Mouse (Mus musculus) MEL (cell line): Measurements from ENCODE around the gene Usp11. TPM values are rescaled to one million over a fixed set of nuclear protein-coding genes. Genes with fewer than 3 reads are reported as not detected.

ENCODE experiments used
- DNase-seq: peaks from one replicate; pipeline ENCODE4 v3.0.0; 2011; ENCODE audit warnings: low read depth, low spot score
- H3K27ac ChIP-seq: 2 replicates; pipeline ENCODE4 v1.5.1; 2012; ENCODE audit warnings: low read depth, mild to moderate bottlenecking, control low read depth, low read length, moderate library complexity; ENCODE audit not compliant: control insufficient read depth
- H3K27me3 ChIP-seq, 2 experiments: fragments of 150-350 bp in 1 of 2; sonication (generic) in 1 of 2; 2 replicates each; pipeline ENCODE4 v1.6.1; 2012; ENCODE audit warnings: low read length in 2 of 2, mild to moderate bottlenecking in 2 of 2, improper control_type of control experiment in 1 of 2, moderate library complexity in 1 of 2; ENCODE audit not compliant: insufficient read depth in 2 of 2, control insufficient read depth in 1 of 2
- H3K36me3 ChIP-seq, 2 experiments: 2 replicates each; pipeline ENCODE4 v1.6.1; 2012 to 2014; ENCODE audit warnings: low read length in 2 of 2, improper control_type of control experiment in 1 of 2, inconsistent platforms in 1 of 2, mild to moderate bottlenecking in 1 of 2; ENCODE audit not compliant: insufficient read depth in 2 of 2, control insufficient read depth in 1 of 2
- H3K4me1 ChIP-seq, 2 experiments: fragments of 150-350 bp in 1 of 2; sonication (generic) in 1 of 2; 2 replicates each; pipeline ENCODE4 v1.6.1; 2012; ENCODE audit warnings: low read length in 2 of 2, improper control_type of control experiment in 1 of 2, mild to moderate bottlenecking in 1 of 2; ENCODE audit not compliant: insufficient read depth in 2 of 2, control insufficient read depth in 1 of 2
- H3K4me3 ChIP-seq, 2 experiments: fragments of 150-350 bp in 1 of 2; sonication (generic) in 1 of 2; 2 replicates each; pipeline ENCODE4 v1.5.1; 2012; ENCODE audit warnings: low read depth in 2 of 2, low read length in 2 of 2, mild to moderate bottlenecking in 2 of 2, moderate library complexity in 2 of 2, control low read depth in 1 of 2, improper control_type of control experiment in 1 of 2; ENCODE audit not compliant: control insufficient read depth in 1 of 2, insufficient read depth in 1 of 2
- H3K79me2 ChIP-seq: 2 replicates; pipeline ENCODE4 v1.6.1; 2012; ENCODE audit warnings: mild to moderate bottlenecking, low read length, moderate library complexity; ENCODE audit not compliant: control insufficient read depth, poor library complexity, insufficient read depth
- H3K9ac ChIP-seq: 2 replicates; pipeline ENCODE4 v1.6.1; 2012; ENCODE audit warnings: low read depth, mild to moderate bottlenecking, control low read depth, low read length, moderate library complexity; ENCODE audit not compliant: control insufficient read depth, poor library complexity, severe bottlenecking
- H3K9me3 ChIP-seq: fragments of 150-350 bp; sonication (generic); replicated peaks from 2 replicates; pipeline ENCODE4 v1.6.1; 2012; ENCODE audit warnings: mild to moderate bottlenecking, low read length, improper control_type of control experiment, moderate library complexity; ENCODE audit not compliant: insufficient read depth
- BHLHE40 ChIP-seq: IDR thresholded peaks from 2 replicates; pipeline ENCODE4 v1.6.1; 2012; ENCODE audit warnings: low read depth, mild to moderate bottlenecking, inconsistent platforms, low read length, improper control_type of control experiment, borderline replicate concordance
- CHD1 ChIP-seq: IDR thresholded peaks from 2 replicates; pipeline ENCODE4 v1.6.1; 2012; ENCODE audit warnings: low read depth, mild to moderate bottlenecking, inconsistent platforms, low read length, improper control_type of control experiment
- CHD2 ChIP-seq: IDR thresholded peaks from 2 replicates; pipeline ENCODE4 v1.6.1; 2011; ENCODE audit warnings: low read length, improper control_type of control experiment
- CTCF ChIP-seq, 3 experiments: IDR thresholded peaks in 2 of 3; conservative IDR thresholded peaks in 1 of 3; 2 replicates each; pipeline ENCODE4 v1.5.1; 2011 to 2012; ENCODE audit warnings: low read length in 3 of 3, low read depth in 2 of 3, mild to moderate bottlenecking in 2 of 3, improper control_type of control experiment in 1 of 3, inconsistent platforms in 1 of 3, mixed read lengths in 1 of 3, moderate library complexity in 1 of 3; ENCODE audit not compliant: control insufficient read depth in 1 of 3, insufficient read depth in 1 of 3, poor library complexity in 1 of 3, severe bottlenecking in 1 of 3
- E2F4 ChIP-seq: IDR thresholded peaks from 2 replicates; pipeline ENCODE4 v1.6.1; 2011; ENCODE audit warnings: low read depth, low read length, improper control_type of control experiment, borderline replicate concordance
- ELF1 ChIP-seq: IDR thresholded peaks from 2 replicates; pipeline ENCODE4 v1.6.1; 2014; ENCODE audit warnings: low read depth, mild to moderate bottlenecking, inconsistent platforms, low read length, improper control_type of control experiment, moderate library complexity
- EP300 ChIP-seq, 2 experiments: IDR thresholded peaks; 2 replicates each; pipeline ENCODE4 v1.6.1; 2011; ENCODE audit warnings: improper control_type of control experiment in 2 of 2, low read length in 2 of 2, low read depth in 1 of 2, mild to moderate bottlenecking in 1 of 2
- GABPA ChIP-seq: IDR thresholded peaks from 2 replicates; pipeline ENCODE4 v1.6.1; 2012; ENCODE audit warnings: low read depth, mild to moderate bottlenecking, inconsistent platforms, low read length, improper control_type of control experiment, moderate library complexity
- GATA1 ChIP-seq: IDR thresholded peaks from 2 replicates; pipeline ENCODE4 v1.6.1; 2011; ENCODE audit warnings: low read depth, low read length, improper control_type of control experiment
- HCFC1 ChIP-seq: IDR thresholded peaks from 2 replicates; pipeline ENCODE4 v1.6.1; 2012; ENCODE audit warnings: low read depth, mild to moderate bottlenecking, inconsistent platforms, low read length, improper control_type of control experiment, moderate library complexity
- KAT2A ChIP-seq: conservative IDR thresholded peaks from 2 replicates; pipeline ENCODE4 v1.6.1; 2012; ENCODE audit warnings: low read depth, low read length, improper control_type of control experiment, inconsistent platforms
- MAFK ChIP-seq: IDR thresholded peaks from 2 replicates; pipeline ENCODE4 v1.6.1; 2011; ENCODE audit warnings: low read depth, mild to moderate bottlenecking, low read length, improper control_type of control experiment, borderline replicate concordance
- MAZ ChIP-seq: IDR thresholded peaks from 2 replicates; pipeline ENCODE4 v1.6.1; 2012; ENCODE audit warnings: low read depth, mild to moderate bottlenecking, inconsistent platforms, low read length, improper control_type of control experiment
- MEF2A ChIP-seq: IDR thresholded peaks from 2 replicates; pipeline ENCODE4 v1.6.1; 2014; ENCODE audit warnings: low read depth, mild to moderate bottlenecking, inconsistent platforms, low read length, improper control_type of control experiment; ENCODE audit not compliant: poor library complexity, insufficient replicate concordance, severe bottlenecking; ENCODE audit errors: extremely low read depth
- MYB ChIP-seq: IDR thresholded peaks from 2 replicates; pipeline ENCODE4 v1.6.1; 2011; ENCODE audit warnings: mild to moderate bottlenecking, low read depth, low read length, improper control_type of control experiment
- MYC ChIP-seq: IDR thresholded peaks from 2 replicates; pipeline ENCODE4 v1.6.1; 2011; ENCODE audit warnings: low read depth, mild to moderate bottlenecking, low read length, improper control_type of control experiment, moderate library complexity
- NELFE ChIP-seq: IDR thresholded peaks from 2 replicates; pipeline ENCODE4 v1.6.1; 2011; ENCODE audit warnings: low read depth, low read length, improper control_type of control experiment
- NRF1 ChIP-seq: IDR thresholded peaks from 2 replicates; pipeline ENCODE4 v1.6.1; 2014; ENCODE audit warnings: low read depth, mild to moderate bottlenecking, inconsistent platforms, low read length, improper control_type of control experiment, moderate library complexity; ENCODE audit not compliant: poor library complexity, insufficient read depth, severe bottlenecking
- POLR2A ChIP-seq, 2 experiments: IDR thresholded peaks; 2 replicates each; pipeline ENCODE4 v1.6.1; 2011 to 2012; ENCODE audit warnings: low read length in 2 of 2, mild to moderate bottlenecking in 2 of 2, control low read depth in 1 of 2, improper control_type of control experiment in 1 of 2, low read depth in 1 of 2, moderate library complexity in 1 of 2; ENCODE audit not compliant: control insufficient read depth in 1 of 2, insufficient read depth in 1 of 2, poor library complexity in 1 of 2
- POLR2AphosphoS2 ChIP-seq: IDR thresholded peaks from 2 replicates; pipeline ENCODE4 v1.6.1; 2011; ENCODE audit warnings: low read length, improper control_type of control experiment
- POLR2AphosphoS5 ChIP-seq: IDR thresholded peaks from 2 replicates; pipeline ENCODE4 v1.6.1; 2012; ENCODE audit warnings: low read depth, borderline replicate concordance, mild to moderate bottlenecking, inconsistent platforms, low read length, moderate library complexity, mixed read lengths
- SIN3A ChIP-seq: IDR thresholded peaks from 2 replicates; pipeline ENCODE4 v1.6.1; 2012; ENCODE audit warnings: low read length, improper control_type of control experiment, inconsistent platforms
- SMC3 ChIP-seq: IDR thresholded peaks from 2 replicates; pipeline ENCODE4 v1.6.1; 2011; ENCODE audit warnings: low read depth, low read length, improper control_type of control experiment
- TBP ChIP-seq: IDR thresholded peaks from 2 replicates; pipeline ENCODE4 v1.8.0; 2011; ENCODE audit warnings: low read depth, low read length, improper control_type of control experiment
- TCF12 ChIP-seq: IDR thresholded peaks from 2 replicates; pipeline ENCODE4 v1.6.1; 2014; ENCODE audit warnings: low read depth, mild to moderate bottlenecking, inconsistent platforms, low read length, improper control_type of control experiment, moderate library complexity
- UBTF ChIP-seq: IDR thresholded peaks from 2 replicates; pipeline ENCODE4 v1.6.1; 2012; ENCODE audit warnings: low read depth, mild to moderate bottlenecking, inconsistent platforms, low read length, improper control_type of control experiment, moderate library complexity, borderline replicate concordance; ENCODE audit not compliant: insufficient read depth
- ZC3H11A ChIP-seq: IDR thresholded peaks from 2 replicates; pipeline ENCODE4 v1.6.1; 2012; ENCODE audit warnings: low read depth, mild to moderate bottlenecking, inconsistent platforms, low read length, improper control_type of control experiment
- ZMIZ1 ChIP-seq: IDR thresholded peaks from 2 replicates; pipeline ENCODE4 v1.6.1; 2012; ENCODE audit warnings: low read depth, mild to moderate bottlenecking, inconsistent platforms, low read length, improper control_type of control experiment, moderate library complexity
- ZNF384 ChIP-seq: IDR thresholded peaks from 2 replicates; pipeline ENCODE4 v1.6.1; 2012; ENCODE audit warnings: low read depth, mild to moderate bottlenecking, inconsistent platforms, low read length, improper control_type of control experiment
- polyA plus RNA-seq, 2 experiments: library from polyadenylated mRNA; stranded (reverse) in 1 of 2; unstranded in 1 of 2; fragments of >175 nt in 1 of 2; fragments of >200 nt in 1 of 2; gene quantifications; 2 replicates each; pipeline versions ENCODE4 v1.2.1 to v1.2.4; 2012; ENCODE audit warnings: low replicate concordance in 2 of 2, low read depth in 1 of 2; ENCODE audit not compliant: insufficient read length in 2 of 2, insufficient read depth in 1 of 2, missing spikeins in 1 of 2
- total RNA-seq: library from RNA; depleted of rRNA; stranded (reverse); fragments of 300-350 nt; gene quantifications from 2 replicates; pipeline ENCODE4 v1.2.3, GENCODE M21; 2012

The Usp11 gene
- total and polyA plus RNA-seq, 3 experiments = 13.8 to 34.4 TPM; not detected in 1

DNA sequence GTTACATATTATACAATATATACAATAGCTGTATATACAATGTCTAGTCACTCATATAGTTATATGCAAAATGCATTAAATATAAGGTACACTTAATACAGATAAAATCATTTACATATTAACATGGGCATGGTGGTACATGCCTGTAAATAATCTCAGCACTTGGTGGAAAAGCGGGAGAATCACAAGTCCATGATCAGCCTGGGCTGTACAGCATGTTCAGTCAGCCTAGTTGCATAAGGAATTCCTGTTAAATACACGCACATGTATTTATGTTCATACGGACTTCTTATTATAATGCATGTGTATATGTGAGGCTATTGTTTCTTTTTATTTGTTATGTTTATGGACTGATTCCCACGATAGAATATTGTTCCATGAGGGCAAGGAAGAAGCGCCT is 46.1 kb upstream of the Usp11 start:
- H3K27ac ChIP-seq = peak overlapping the region; percentile 87
- H3K27me3 ChIP-seq = no peaks in the 10 kb centered on the region
- peaks cover 7% of the 10 kb centered on the region; the same call in 1 of the 2 replicates for H3K79me2 ChIP-seq
- H3K4me1 ChIP-seq = peaks cover 3 to 11% of the 10 kb centered on the region in 2 experiments; a peak in 2 of 4 replicates
- peak overlapping the region; percentile 87 for H3K9ac ChIP-seq
- H3K36me3 ChIP-seq = peaks cover 0 to 20% of the 10 kb centered on the region in 2 experiments; a peak in 2 of 4 replicates
- no peaks in the 10 kb centered on the region for H3K9me3 ChIP-seq
- TF ChIP-seq MAZ (no peak), BHLHE40 (no peak), KAT2A (no peak), SIN3A (no peak), CHD1 (no peak), ZMIZ1 (peak; percentile 89), MEF2A (no peak), POLR2A (IDR thresholded peaks at IDR 0.05; ENCODE audit: control insufficient read depth in 1 of 2, insufficient read depth in 1 of 2, low read depth in 1 of 2, low read length in 2 of 2, poor library complexity in 1 of 2) (no peak)
- peak overlapping the region; percentile 60 to 75 for H3K4me3 ChIP-seq
- DNase-seq = peak; percentile 73

- H3K27ac ChIP-seq = peak within 1 kb of the TSS; percentile 87
- no peaks in the 10 kb centered on the region for H3K27me3 ChIP-seq
- peak within 1 kb of the TSS; percentile 87 for H3K9ac ChIP-seq
- peaks cover 11% of the 10 kb centered on the region for H3K79me2 ChIP-seq
- H3K36me3 ChIP-seq = peaks cover 0 to 20% of the 10 kb centered on the region in 2 experiments; a peak in 2 of 4 replicates
- peak; percentile 98 for DNase-seq
- peaks cover 3 to 11% of the 10 kb centered on the region in 2 experiments; a peak in 2 of 4 replicates for H3K4me1 ChIP-seq
- H3K4me3 ChIP-seq = peak within 1 kb of the TSS; percentile 69 to 75
- H3K9me3 ChIP-seq = no peaks in the 10 kb centered on the region
- TF ChIP-seq MAFK (no peak), MYC (peak; percentile 100), BHLHE40 (peak; percentile 20; the same call in 1 of the 2 replicates), GABPA (no peak), POLR2A (IDR thresholded peaks at IDR 0.05; ENCODE audit: control insufficient read depth in 1 of 2, insufficient read depth in 1 of 2, low read depth in 1 of 2, low read length in 2 of 2, poor library complexity in 1 of 2) (peak; percentile 81 to 92), ZNF384 (peak; percentile 92), MYB (peak; percentile 37; the same call in 1 of the 2 replicates), TCF12 (peak; percentile 82), CHD2 (no peak), NELFE (peak; percentile 98), E2F4 (peak; percentile 67), SIN3A (peak; percentile 100), ZC3H11A (no peak), EP300 (IDR thresholded peaks at IDR 0.05; ENCODE audit: low read depth in 1 of 2, low read length in 2 of 2) (peak in 1 of 2 experiments; percentile 52; a peak in 2 of 4 replicates), KAT2A (peak; percentile 89), POLR2AphosphoS5 (no peak), UBTF (peak; percentile 96; the same call in 1 of the 2 replicates), CTCF (IDR thresholded peaks at IDR 0.05 in 2 of 3, conservative IDR thresholded peaks at IDR 0.05 in 1 of 3; ENCODE audit: control insufficient read depth in 1 of 3, insufficient read depth in 1 of 3, low read depth in 2 of 3, low read length in 3 of 3, poor library complexity in 1 of 3, severe bottlenecking in 1 of 3) (no peak), HCFC1 (peak; percentile 99), SMC3 (no peak), ZMIZ1 (peak; percentile 94), GATA1 (no peak), TBP (peak; percentile 95), NRF1 (peak; percentile 68), POLR2AphosphoS2 (peak; percentile 95), ELF1 (peak; percentile 74)
Measured at GRCm38 (mm10) chrX:20658026-20658652, 45.6 kb upstream of the Usp11 start, which contains the start of gene Uba1. TSS of gene Uba1 (plus strand) at chrX:20658326.
